Mouse (Mus musculus): ENCODE results near the gene Patj. TPM values are rescaled to one million over a fixed set of nuclear protein-coding genes. Genes with fewer than 3 reads are reported as not detected.

The Patj gene
- total RNA-seq, 2 experiments from 2014 or later = 5.2 to 8.7 TPM

DNA sequence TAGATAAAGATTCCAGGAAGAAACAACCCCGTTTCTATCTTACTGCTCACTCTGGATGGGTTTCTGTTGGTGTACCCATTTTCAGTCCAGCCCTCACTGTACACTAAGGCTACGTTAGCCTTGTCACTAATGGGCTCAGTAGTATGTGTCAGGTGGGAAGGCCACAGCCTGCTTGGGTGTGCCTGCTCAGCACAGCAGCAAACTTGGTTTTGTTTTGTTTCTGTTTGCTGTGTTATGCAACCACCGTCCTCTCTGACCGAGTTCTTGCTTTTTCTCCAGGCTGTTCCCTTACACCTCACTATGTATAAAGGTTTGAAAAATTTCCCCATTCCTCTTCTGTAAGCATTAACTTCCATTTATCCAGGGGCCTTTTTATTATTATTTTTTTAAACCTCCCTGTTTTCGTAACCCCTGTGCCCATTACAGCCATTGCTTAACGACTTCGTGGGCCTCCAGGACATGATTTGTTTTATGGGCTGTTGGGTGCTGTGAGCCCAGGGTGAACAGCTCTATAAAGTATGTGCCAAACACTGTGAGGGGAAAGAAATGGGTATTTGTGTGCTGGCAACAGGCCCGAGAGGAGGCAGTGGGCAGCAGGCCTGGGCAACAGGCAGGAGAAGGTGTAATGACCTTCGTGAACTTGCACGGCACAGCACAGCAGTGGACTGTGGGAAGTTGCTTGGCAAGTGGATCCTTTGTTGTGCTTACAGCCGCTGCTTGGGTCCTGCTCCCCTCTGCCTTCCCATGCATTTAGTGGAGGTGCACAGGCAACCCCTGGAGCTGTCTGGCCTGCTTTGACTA lies 113.1 kb downstream of the Patj start:
- DNase-seq (ENCODE audit: low spot score in 2 of 2) = no peak

GRCm38 (mm10) chr4:98509939-98510338 lies 114.4 kb downstream of the Patj start:
- DNase-seq (ENCODE audit: low spot score in 2 of 2) = no peak

DNA sequence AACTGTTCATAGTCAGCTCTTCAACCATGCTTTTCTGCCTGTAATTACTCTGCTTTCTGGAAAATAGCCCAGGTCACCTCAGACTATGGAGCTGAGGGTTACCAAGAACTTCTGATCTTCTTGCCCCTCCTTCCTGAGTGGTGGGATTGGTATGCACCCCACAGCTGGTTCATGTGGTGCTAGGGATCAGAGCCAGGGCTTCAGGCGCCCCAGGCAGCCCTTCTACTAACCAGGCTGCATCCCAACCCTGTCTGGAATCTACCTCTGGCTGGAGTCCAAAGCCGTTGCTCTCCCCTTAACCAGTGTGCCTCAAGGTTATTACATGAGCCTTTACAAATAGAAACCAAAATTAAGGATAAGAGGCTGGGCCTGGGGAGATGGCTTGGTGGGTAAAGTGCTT lies 115.7 kb downstream of the Patj start:
- peak; percentile 14 to 19 for DNase-seq (ENCODE audit: low spot score in 2 of 2)

- DNase-seq (ENCODE audit: low spot score in 2 of 2) = no peak
Measured at GRCm38 (mm10) chr4:98511964-98512743, 116.6 kb downstream of the Patj start.

- DNase-seq (ENCODE audit: low spot score in 2 of 2) = no peak
Measured at GRCm38 (mm10) chr4:98520492-98520891, 124.9 kb downstream of the Patj start.

DNA sequence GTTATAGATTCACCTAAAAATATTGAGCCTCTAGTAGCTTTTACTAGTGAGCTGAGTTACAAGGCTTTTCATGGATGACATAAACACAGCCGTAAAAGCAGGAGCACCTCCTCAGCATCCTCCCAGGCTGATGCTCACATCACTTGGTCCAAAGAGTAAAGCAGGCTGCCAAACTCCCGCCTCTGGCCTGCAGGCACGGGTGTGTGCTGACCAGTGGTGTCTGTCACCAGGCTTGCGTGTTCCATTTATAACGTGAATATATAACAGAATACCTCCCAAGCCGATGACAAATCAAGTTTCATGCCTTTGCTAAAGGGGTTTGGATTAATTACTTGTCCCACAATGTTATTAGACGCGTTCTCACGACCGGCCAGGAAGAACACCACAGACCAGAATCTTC lies 128.9 kb downstream of the Patj start:
- DNase-seq (ENCODE audit: low spot score in 2 of 2) = no peak

- no peak for DNase-seq (ENCODE audit: low spot score in 2 of 2)
Measured at GRCm38 (mm10) chr4:98535446-98535845, 139.9 kb downstream of the Patj start.

DNA sequence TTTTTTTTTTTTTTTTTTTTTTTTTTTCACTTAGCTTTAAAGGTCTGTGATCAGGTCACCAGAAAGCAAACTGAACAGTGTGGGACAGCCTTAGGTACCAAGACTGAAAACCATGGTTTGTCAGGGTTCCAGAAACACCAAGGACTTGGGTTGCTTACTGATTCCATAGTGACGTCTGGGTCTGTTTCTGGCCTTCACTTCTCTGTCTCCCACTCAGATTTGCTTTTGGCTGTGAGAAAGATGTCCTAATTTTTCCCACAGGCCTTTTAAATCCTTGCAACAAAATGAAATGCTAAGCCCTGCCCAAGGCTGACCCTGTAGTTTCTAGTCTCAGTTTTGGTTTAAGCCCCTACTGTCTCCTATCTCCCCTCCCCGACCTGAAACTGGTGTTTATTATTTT lies 146.0 kb downstream of the Patj start:
- DNase-seq (ENCODE audit: low spot score in 2 of 2) = no peak

DNA sequence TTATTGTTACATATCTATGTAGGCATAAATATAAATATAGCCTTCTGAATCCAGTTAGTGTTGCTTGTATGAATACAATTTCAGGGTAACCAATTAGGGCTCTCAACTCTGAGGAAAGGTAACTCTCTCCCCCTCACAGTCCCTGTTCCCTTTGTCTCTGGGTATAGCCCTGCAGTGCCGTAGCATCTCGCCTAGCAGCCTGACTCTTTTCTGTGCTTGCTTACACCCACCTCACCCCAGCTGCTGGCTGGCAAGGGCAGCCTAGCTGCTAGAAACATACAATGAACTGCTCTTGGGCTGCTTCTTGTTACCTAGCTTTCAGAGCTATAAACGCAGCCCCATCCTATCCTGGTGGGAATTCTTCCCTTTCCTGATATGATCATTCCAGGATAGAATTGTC lies 147.4 kb downstream of the Patj start:
- no peak for DNase-seq (ENCODE audit: low spot score in 2 of 2)

DNA sequence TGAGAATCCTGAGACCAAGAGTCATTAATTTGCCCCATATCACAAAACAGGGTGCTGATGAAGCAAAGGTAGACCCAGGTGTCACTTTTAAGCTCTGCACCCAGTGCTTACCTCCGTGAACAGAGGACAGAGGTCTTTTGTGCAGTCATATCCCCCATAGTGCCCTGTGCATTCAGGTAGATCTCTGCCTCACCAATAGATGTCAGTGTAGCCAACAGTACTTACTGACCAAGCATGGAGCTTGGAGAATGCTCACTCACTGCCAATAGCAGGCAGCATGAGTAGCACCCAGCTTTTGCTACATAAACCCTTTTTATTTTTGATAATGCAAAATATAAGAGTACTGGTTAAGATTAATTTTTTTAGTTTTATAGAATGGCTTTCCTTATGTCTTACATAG lies 149.8 kb downstream of the Patj start:
- no peak for DNase-seq (ENCODE audit: low spot score in 2 of 2)

- DNase-seq (ENCODE audit: low spot score in 2 of 2) = no peak
Measured at GRCm38 (mm10) chr4:98546456-98547176, 151.0 kb downstream of the Patj start.

GRCm38 (mm10) chr4:98549491-98549890 lies 153.9 kb downstream of the Patj start:
- no peak for DNase-seq (ENCODE audit: low spot score in 2 of 2)

- no peak for DNase-seq (ENCODE audit: low spot score in 2 of 2)
Measured at GRCm38 (mm10) chr4:98550116-98550515, 154.5 kb downstream of the Patj start.

GRCm38 (mm10) chr4:98555666-98556065 lies 160.1 kb downstream of the Patj start:
- no peak for DNase-seq (ENCODE audit: low spot score in 2 of 2)

DNA sequence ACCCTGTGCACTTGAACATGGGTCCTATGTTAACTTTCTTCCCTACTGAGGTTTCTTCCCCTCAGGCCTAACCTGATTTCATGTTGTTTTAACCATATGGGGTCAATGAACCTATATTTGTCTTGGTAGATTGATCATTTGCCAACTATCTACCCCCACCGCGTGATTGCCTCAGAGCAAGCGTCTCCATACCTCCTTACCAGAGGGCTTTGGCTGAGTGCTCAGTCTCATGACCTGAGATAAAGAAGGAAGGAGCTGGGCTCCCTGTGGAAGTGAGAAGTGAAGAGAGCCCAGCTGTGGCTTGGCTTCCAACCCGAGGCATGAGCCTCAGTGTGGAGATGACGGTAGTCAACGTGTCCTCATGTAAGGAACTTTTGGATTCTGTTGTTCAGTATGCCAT lies 160.9 kb downstream of the Patj start:
- no peak for DNase-seq (ENCODE audit: low spot score in 2 of 2)

DNA sequence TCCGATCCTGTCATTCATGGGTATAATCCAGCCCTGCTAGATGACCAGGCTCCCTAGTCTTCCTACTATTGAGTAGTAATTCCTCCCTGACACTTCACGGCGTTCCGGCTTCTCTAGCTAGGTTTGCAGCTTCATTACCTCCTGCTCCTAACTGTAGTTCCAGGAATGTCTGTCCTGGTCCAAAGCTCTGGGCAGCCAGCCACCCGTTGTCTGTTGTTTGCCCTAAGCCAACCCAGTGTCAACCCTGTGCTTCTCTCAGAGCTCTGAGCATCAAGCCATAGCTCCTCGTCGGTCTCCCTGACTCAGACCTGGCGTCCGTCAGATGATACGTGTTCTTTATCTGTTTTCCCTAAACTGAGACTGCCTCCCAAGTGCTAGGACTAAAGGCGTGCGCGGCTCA lies 161.6 kb downstream of the Patj start:
- DNase-seq (ENCODE audit: low spot score in 2 of 2) = no peak

GRCm38 (mm10) chr4:98560196-98560830 lies 164.7 kb downstream of the Patj start:
- no peak for DNase-seq (ENCODE audit: low spot score in 2 of 2)

DNA sequence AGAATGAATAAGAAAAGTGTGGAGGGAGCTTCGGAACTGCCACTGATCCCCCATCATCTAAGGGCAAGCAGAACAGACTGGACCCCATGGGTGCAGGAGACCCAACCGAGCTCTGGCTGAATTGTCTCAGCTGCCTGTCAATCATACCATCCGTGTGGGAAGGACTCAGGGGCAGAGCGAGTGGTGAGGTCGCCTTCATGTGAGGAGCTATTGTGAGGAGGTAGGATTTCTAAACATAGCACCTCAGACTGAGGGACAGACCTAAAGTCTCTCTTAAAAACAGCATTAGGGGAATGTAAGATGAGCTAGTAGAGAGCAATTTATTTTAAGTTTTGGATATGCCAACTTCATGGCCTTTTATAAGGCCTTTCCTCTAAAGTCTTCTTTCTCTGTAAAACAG lies 167.5 kb downstream of the Patj start:
- no peak for DNase-seq (ENCODE audit: low spot score in 2 of 2)

DNA sequence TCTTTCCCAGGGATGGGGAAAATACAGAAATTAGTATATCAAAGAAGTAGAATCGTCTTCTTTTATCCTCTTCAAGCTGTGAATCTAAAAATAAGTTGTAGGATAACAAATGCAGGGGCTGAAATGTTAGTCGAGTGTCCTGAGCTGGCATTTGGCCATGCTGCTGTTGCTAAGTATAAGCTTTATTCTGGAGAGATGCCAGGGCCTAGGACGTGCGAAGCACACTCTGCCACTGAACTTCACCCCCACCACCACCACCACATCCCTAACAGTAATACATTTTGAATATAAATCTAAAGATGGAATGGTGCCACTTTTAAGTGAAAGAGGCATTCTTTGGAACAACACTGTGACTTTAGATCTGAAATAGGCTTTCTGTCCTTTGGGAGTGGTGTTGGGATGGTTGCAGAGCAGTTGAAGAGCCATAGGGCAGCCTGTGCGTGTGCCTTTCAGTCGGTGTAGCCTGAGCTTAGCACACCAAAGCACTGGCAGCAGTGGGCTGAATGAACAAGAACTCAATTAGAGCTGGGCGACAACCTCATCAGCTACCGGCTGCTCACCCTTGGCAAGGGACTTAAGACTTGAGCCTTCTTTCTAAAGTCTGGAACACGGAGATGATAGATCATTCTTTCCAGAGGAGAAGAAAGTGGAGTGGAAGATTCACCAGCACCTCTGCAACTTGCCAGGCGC lies 168.1 kb downstream of the Patj start:
- no peak for DNase-seq (ENCODE audit: low spot score in 2 of 2)

GRCm38 (mm10) chr4:98564196-98564865 lies 168.7 kb downstream of the Patj start:
- no peak for DNase-seq (ENCODE audit: low spot score in 2 of 2)

All from layer of hippocampus, postnatal 10 days (tissue).